17 mouse cellular contexts compared by ENCODE assay signal in genomic region chr14:99295606-99296341, GRCm38 (mm10). TPM values are rescaled to one million over a fixed set of nuclear protein-coding genes. Genes with fewer than 3 reads are reported as not detected.
DNase-seq lines count a peak whose midpoint lies in the region; ATAC-seq and TF ChIP-seq lines count a peak whose summit lies in the region.
"Had no signal": no experiment of that assay in that cellular context is flagged by ENCODE, and none has a peak within 500 bp of the region (broad histone marks: within the 10 kb centered on the region; RNA-seq: fewer than 3 reads in every experiment).

No protein-coding gene starts in this region.

- TF ChIP-seq CTCF in lung, embryonic 14.5 days (IDR thresholded peaks at IDR 0.05; ENCODE audit: low read depth): no peak
- TF ChIP-seq CTCF in brain, embryonic 14.5 days (IDR thresholded peaks at IDR 0.05; ENCODE audit: borderline replicate concordance, extremely low read depth, insufficient read depth, insufficient read length): no peak
- TF ChIP-seq CTCF in stomach, postnatal 0 days (IDR thresholded peaks at IDR 0.05; ENCODE audit: low read depth): no peak

- peak; percentile 11 for DNase-seq in adrenal gland, postnatal 10 days
- DNase-seq in adrenal gland, postnatal 14 days: no peak
- peak; percentile 34 for DNase-seq in lung, embryonic 14.5 days
- DNase-seq in lung, postnatal 10 days: no peak
- DNase-seq in brain, embryonic 14.5 days (ENCODE audit: low read depth): peak; percentile 40
- DNase-seq in stomach, postnatal 0 days (ENCODE audit: low spot score): peak; percentile 57
- no peak for DNase-seq in left cerebral cortex, postnatal 10 days (ENCODE audit: extremely low spot score in 1 of 2, low spot score in 2 of 2)
- DNase-seq: cerebellum, adult 11-12 months; cerebellum, postnatal 36 days; kidney, adult 18-20 months; left cerebral cortex, postnatal 4 days; retina, postnatal 1 day had no signal

- H3K27me3 ChIP-seq in lung, embryonic 14.5 days (ENCODE audit: insufficient read depth, low read length): peaks cover 28% of the 10 kb centered on the region
- no peaks in the 10 kb centered on the region for H3K27me3 ChIP-seq in stomach, postnatal 0 days (ENCODE audit: control insufficient read depth, insufficient read depth, low read length)

- no peak overlapping the region for H3K4me2 ChIP-seq in lung, embryonic 14.5 days
- peak overlapping the region; percentile 25 for H3K4me2 ChIP-seq in stomach, postnatal 0 days (replicated peaks; ENCODE audit: low read depth)
- H3K4me2 ChIP-seq: hindbrain, embryonic 14.5 days; liver, embryonic 12.5 days had no signal

- no peak overlapping the region for H3K27ac ChIP-seq in lung, embryonic 14.5 days (ENCODE audit: low read depth)
- no peak overlapping the region for H3K27ac ChIP-seq in stomach, postnatal 0 days (replicated peaks)
- H3K27ac ChIP-seq: hindbrain, embryonic 14.5 days; liver, embryonic 12.5 days; midbrain, embryonic 10.5 days had no signal

- intact Hi-C loops in left cerebral cortex, postnatal 10 days (cut with DNase I): loop anchor here (5.0 kb wide), 2 partner anchors 133 to 602 kb away; no protein-coding TSS in a partner anchor

- H3K4me3 ChIP-seq in lung, embryonic 14.5 days (ENCODE audit: low read depth, low read length): no peak overlapping the region
- no peak overlapping the region for H3K4me3 ChIP-seq in stomach, postnatal 0 days (ENCODE audit: low read depth, low read length)
- H3K4me3 ChIP-seq: liver, embryonic 12.5 days; midbrain, embryonic 10.5 days had no signal

- no peaks in the 10 kb centered on the region for H3K4me1 ChIP-seq in lung, embryonic 14.5 days (ENCODE audit: insufficient read depth)
- H3K4me1 ChIP-seq in stomach, postnatal 0 days (replicated peaks; ENCODE audit: control insufficient read depth, insufficient read depth): no peaks in the 10 kb centered on the region

- H3K36me3 ChIP-seq in lung, embryonic 14.5 days (ENCODE audit: insufficient read depth): no peaks in the 10 kb centered on the region
- H3K36me3 ChIP-seq in stomach, postnatal 0 days (ENCODE audit: control insufficient read depth, insufficient read depth, low read length): no peaks in the 10 kb centered on the region
- H3K36me3 ChIP-seq: liver, embryonic 12.5 days; midbrain, embryonic 10.5 days had no signal

- H3K9ac ChIP-seq in lung, embryonic 14.5 days: no peak overlapping the region
- no peak overlapping the region for H3K9ac ChIP-seq in stomach, postnatal 0 days (ENCODE audit: low read length)
- H3K9ac ChIP-seq: hindbrain, embryonic 14.5 days; liver, embryonic 12.5 days had no signal

- WGBS in lung, embryonic 14.5 days: 31% methylated on average over 15 of the region's 15 CpGs
- WGBS in stomach, postnatal 0 days: 26% methylated on average over 15 of the region's 15 CpGs

- TF ChIP-seq POLR2A in brain, embryonic 14.5 days (IDR thresholded peaks at IDR 0.05; ENCODE audit: borderline replicate concordance, extremely low read depth, insufficient read depth, insufficient read length, poor library complexity, severe bottlenecking): no peak

- ATAC-seq in lung, embryonic 14.5 days (ENCODE audit: insufficient read depth): no peak
- ATAC-seq in stomach, postnatal 0 days (ENCODE audit: low FRiP score, low TSS enrichment): no peak
- no peak for ATAC-seq in megakaryocyte-erythroid progenitor cell, adult 5-6 weeks (replicated peaks; ENCODE audit: low FRiP score, low TSS enrichment, poor library complexity, severe bottlenecking)
- ATAC-seq: liver, embryonic 12.5 days; lung, postnatal 0 days had no signal

- H3K9me3 ChIP-seq in lung, embryonic 14.5 days (ENCODE audit: low read depth, low read length): no peaks in the 10 kb centered on the region
- H3K9me3 ChIP-seq in stomach, postnatal 0 days (ENCODE audit: control insufficient read depth, low read length): no peaks in the 10 kb centered on the region
- H3K9me3 ChIP-seq: liver, embryonic 12.5 days; midbrain, embryonic 10.5 days had no signal

- TF ChIP-seq EP300 in stomach, postnatal 0 days (optimal IDR thresholded peaks at IDR 0.05): no peak

RNA-seq across cellular contexts. Expression of gene Klf5, which starts 2.7 kb away (rescaled TPM):
- total RNA-seq in adrenal gland, postnatal 10 days (2021): 1 to 10 TPM; 7.2 to 7.5 TPM
- total RNA-seq in adrenal gland, postnatal 14 days (2021): 7.6 and 8.8 TPM in 2 replicates
- 15.7 and 16.3 TPM in 2 replicates for polyA plus RNA-seq in lung, embryonic 14.5 days (2014; fragmentation: Nextera tagmentation; extraction: Ambion mirVana)
- polyA plus RNA-seq in brain, embryonic 14.5 days (2012; rRNA removed): 2.8 and 3.3 TPM in 2 replicates
- polyA plus RNA-seq in stomach, postnatal 0 days (2015; fragmentation: Nextera tagmentation; extraction: Ambion mirVana): 101 and 112 TPM in 2 replicates
- 10 to 100 TPM; 15.6 to 17.3 TPM for total RNA-seq in left cerebral cortex, postnatal 10 days (2021)
- 3.3 and 3.4 TPM in 2 replicates for total RNA-seq in megakaryocyte-erythroid progenitor cell, adult 5-6 weeks (2014; fragmentation: Nextera tagmentation)
- 0.46 and 3.1 TPM in 2 replicates for total RNA-seq in megakaryocyte-erythroid progenitor cell, adult 5-6 weeks (2017)

Comparison
In these comparisons a context has a peak if more than half of its experiments do, and no peak if none do; other contexts are left out.
1. DNase-seq: peak in adrenal gland, postnatal 10 days (single experiment), lung, embryonic 14.5 days (single experiment), brain, embryonic 14.5 days (single experiment) and stomach, postnatal 0 days (single experiment); none in adrenal gland, postnatal 14 days (single experiment), lung, postnatal 10 days (single experiment) and left cerebral cortex, postnatal 10 days (0 of 2).